ENCODE assay signal across 16 mouse cellular contexts in the genomic region with DNA sequence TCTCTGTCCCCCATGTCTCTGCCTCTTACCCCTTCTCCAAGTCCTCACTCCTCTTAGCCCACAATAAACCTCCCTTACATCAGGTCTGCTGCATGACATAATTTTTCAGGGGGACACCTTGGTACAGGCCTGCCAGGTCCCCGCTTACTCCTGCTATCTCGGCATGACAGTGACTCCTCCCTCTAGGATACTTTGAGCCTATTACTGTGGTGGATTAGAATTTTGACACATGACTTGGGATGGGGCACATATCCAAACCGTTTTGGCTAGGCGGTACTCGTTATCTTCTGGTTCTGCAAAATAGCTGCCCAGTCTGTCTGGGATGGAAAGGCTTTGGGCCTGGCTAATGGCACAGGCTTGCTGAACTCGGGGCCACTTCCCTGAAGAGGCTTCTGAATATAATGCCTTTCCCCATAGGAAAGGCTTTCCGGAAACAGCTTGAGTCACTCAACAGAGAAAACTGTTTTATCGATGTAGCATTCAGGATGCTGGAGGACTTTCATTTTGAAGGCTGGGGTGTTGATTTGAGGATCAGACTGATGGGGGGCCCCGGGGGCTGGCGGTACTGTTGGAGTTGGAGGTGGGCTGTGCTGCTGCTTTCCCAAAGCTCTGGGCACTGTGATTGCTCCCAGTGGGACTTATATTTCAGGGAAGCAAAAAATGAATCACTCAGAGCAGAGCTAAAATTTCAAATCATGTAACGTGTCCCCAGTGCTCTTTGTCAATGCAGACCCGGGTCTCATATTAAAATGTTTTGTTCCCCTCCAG. TPM values are rescaled to one million over a fixed set of nuclear protein-coding genes. Genes with fewer than 3 reads are reported as not detected.
A peak's percentile ranks its signal among the peaks of the same experiment; 100 is the strongest.
DNase-seq lines count a peak whose midpoint lies in the region; ATAC-seq lines count a peak whose summit lies in the region.
"Had no signal": no experiment of that assay in that cellular context is flagged by ENCODE, and none has a peak within 500 bp of the region (broad histone marks: within the 10 kb centered on the region; RNA-seq: fewer than 3 reads in every experiment).

No protein-coding gene starts in this region.

- H3K36me3 ChIP-seq in heart, embryonic 15.5 days, result no peaks in the 10 kb centered on the region
- no peaks in the 10 kb centered on the region for H3K36me3 ChIP-seq in forebrain, embryonic 13.5 days (ENCODE audit: poor library complexity, severe bottlenecking)
- no peaks in the 10 kb centered on the region for H3K36me3 ChIP-seq in hindbrain, embryonic 14.5 days (replicated peaks; ENCODE audit: control insufficient read depth, insufficient read depth)
- H3K36me3 ChIP-seq in liver, embryonic 11.5 days (ENCODE audit: control insufficient read depth, insufficient read depth, low read length), result no peaks in the 10 kb centered on the region
- H3K36me3 ChIP-seq: heart, embryonic 13.5 days had no signal

- H3K4me3 ChIP-seq in heart, embryonic 15.5 days, result no peak overlapping the region
- no peak overlapping the region for H3K4me3 ChIP-seq in forebrain, embryonic 13.5 days
- no peak overlapping the region for H3K4me3 ChIP-seq in hindbrain, embryonic 14.5 days (replicated peaks; ENCODE audit: low read length)
- H3K4me3 ChIP-seq in liver, embryonic 11.5 days (ENCODE audit: low read depth, low read length), result no peak overlapping the region
- H3K4me3 ChIP-seq: heart, embryonic 13.5 days had no signal

- no peaks in the 10 kb centered on the region for H3K27me3 ChIP-seq in heart, embryonic 15.5 days
- no peaks in the 10 kb centered on the region for H3K27me3 ChIP-seq in forebrain, embryonic 13.5 days
- H3K27me3 ChIP-seq in hindbrain, embryonic 14.5 days (ENCODE audit: control insufficient read depth, insufficient read depth, low read length), result no peaks in the 10 kb centered on the region
- no peaks in the 10 kb centered on the region for H3K27me3 ChIP-seq in liver, embryonic 11.5 days (replicated peaks; ENCODE audit: control insufficient read depth, insufficient read depth, low read length)
- H3K27me3 ChIP-seq: heart, embryonic 13.5 days had no signal

- no peak for DNase-seq in heart, adult 8-10 months (ENCODE audit: low spot score)
- peak; percentile 44 for DNase-seq in 3T3-L1 (ENCODE audit: low read depth, low spot score)
- DNase-seq in hindbrain, embryonic 14.5 days (ENCODE audit: low spot score), result no peak
- no peak for DNase-seq in B cell, adult 2 months
- DNase-seq in liver, embryonic 11.5 days (ENCODE audit: low spot score), result no peak
- DNase-seq in retina, embryonic 14.5 days (ENCODE audit: low spot score), result no peak
- DNase-seq: cerebellum, postnatal 10 days; kidney, adult 11 months; layer of hippocampus, adult 9-11 months; left cerebral cortex, postnatal 4 days; liver, postnatal 0 days; thymus, adult 18-20 months had no signal

- 0 out of 2 replicates have a peak, but pooled peaks have one; percentile 47 for ATAC-seq in heart, embryonic 15.5 days (replicated peaks; ENCODE audit: insufficient number of reproducible peaks, insufficient read depth, low FRiP score, low read depth)
- no peak for ATAC-seq in forebrain, embryonic 13.5 days
- ATAC-seq in hindbrain, embryonic 14.5 days (ENCODE audit: low FRiP score), result no peak
- no peak for ATAC-seq in liver, embryonic 11.5 days (replicated peaks; ENCODE audit: low FRiP score)
- ATAC-seq: liver, postnatal 0 days had no signal

- H3K9ac ChIP-seq in heart, embryonic 15.5 days, result no peak overlapping the region
- no peak overlapping the region for H3K9ac ChIP-seq in forebrain, embryonic 13.5 days
- H3K9ac ChIP-seq in hindbrain, embryonic 14.5 days, result 0 out of 2 replicates have a peak overlapping the region, but pooled peaks have one; percentile 12
- H3K9ac ChIP-seq in liver, embryonic 11.5 days (ENCODE audit: low read depth, low read length), result no peak overlapping the region
- H3K9ac ChIP-seq: heart, embryonic 13.5 days; liver, postnatal 0 days had no signal

- 48% methylated on average over 12 of the region's 12 CpGs for WGBS in heart, embryonic 15.5 days
- 68% methylated on average over 12 of the region's 12 CpGs for WGBS in forebrain, embryonic 13.5 days
- 63% methylated on average over 12 of the region's 12 CpGs for WGBS in hindbrain, embryonic 14.5 days
- 74% methylated on average over 12 of the region's 12 CpGs for WGBS in liver, embryonic 11.5 days

- peaks cover 9% of the 10 kb centered on the region; the same call in 1 of the 2 replicates for H3K4me1 ChIP-seq in heart, embryonic 15.5 days (replicated peaks)
- H3K4me1 ChIP-seq in forebrain, embryonic 13.5 days, result peaks cover 13% of the 10 kb centered on the region
- H3K4me1 ChIP-seq in hindbrain, embryonic 14.5 days (replicated peaks; ENCODE audit: control insufficient read depth, insufficient read depth, low read length), result peaks cover 13% of the 10 kb centered on the region; the same call in 1 of the 2 replicates
- H3K4me1 ChIP-seq in liver, embryonic 11.5 days (replicated peaks; ENCODE audit: control insufficient read depth, insufficient read depth, low read length), result no peaks in the 10 kb centered on the region

- no peaks in the 10 kb centered on the region for H3K9me3 ChIP-seq in heart, embryonic 15.5 days (replicated peaks)
- H3K9me3 ChIP-seq in forebrain, embryonic 13.5 days (replicated peaks), result no peaks in the 10 kb centered on the region
- H3K9me3 ChIP-seq in hindbrain, embryonic 14.5 days (ENCODE audit: control insufficient read depth, low read length), result no peaks in the 10 kb centered on the region
- no peaks in the 10 kb centered on the region for H3K9me3 ChIP-seq in liver, embryonic 11.5 days (ENCODE audit: control insufficient read depth, low read length)
- H3K9me3 ChIP-seq: heart, embryonic 13.5 days had no signal

- H3K4me2 ChIP-seq in heart, embryonic 15.5 days, result no peak overlapping the region
- H3K4me2 ChIP-seq in forebrain, embryonic 13.5 days, result no peak overlapping the region
- H3K4me2 ChIP-seq in hindbrain, embryonic 14.5 days (replicated peaks), result no peak overlapping the region; the same call in 1 of the 2 replicates
- H3K4me2 ChIP-seq in liver, embryonic 11.5 days, result no peak overlapping the region
- H3K4me2 ChIP-seq: heart, embryonic 13.5 days had no signal

- H3K27ac ChIP-seq in heart, embryonic 15.5 days, result no peak overlapping the region
- H3K27ac ChIP-seq in forebrain, embryonic 13.5 days, result peak overlapping the region; percentile 48
- peak overlapping the region; percentile 58 for H3K27ac ChIP-seq in hindbrain, embryonic 14.5 days
- H3K27ac ChIP-seq in liver, embryonic 11.5 days (ENCODE audit: low read depth, low read length), result no peak overlapping the region
- H3K27ac ChIP-seq: heart, embryonic 13.5 days had no signal

RNA-seq across cellular contexts. Expression of a gene that starts 27.1 kb away (rescaled TPM):
- not detected in 2 replicates for polyA plus RNA-seq in heart, embryonic 15.5 days (2015; fragmentation: Nextera tagmentation; extraction: Ambion mirVana)
- total RNA-seq in heart, adult 8-10 months (2022), result not detected
- polyA plus RNA-seq in forebrain, embryonic 13.5 days (2015; fragmentation: Nextera tagmentation; extraction: Ambion mirVana), result not detected in 2 replicates
- polyA plus RNA-seq in hindbrain, embryonic 14.5 days (2014; fragmentation: Nextera tagmentation; extraction: Ambion mirVana), result not detected in 2 replicates
- polyA plus RNA-seq in liver, embryonic 11.5 days (2014; fragmentation: Nextera tagmentation; extraction: Ambion mirVana), result not detected in 2 replicates
- total RNA-seq: left cerebral cortex, postnatal 4 days had no signal
- polyA plus RNA-seq: embryonic facial prominence, embryonic 11.5 days; heart, embryonic 13.5 days; liver, postnatal 0 days had no signal

Comparison
In these comparisons a context has a peak if more than half of its experiments do, and no peak if none do; other contexts are left out.
1. H3K27ac ChIP-seq: peak in forebrain, embryonic 13.5 days (single experiment) and hindbrain, embryonic 14.5 days (single experiment); none in heart, embryonic 15.5 days (single experiment) and liver, embryonic 11.5 days (single experiment).